Mouse (Mus musculus): ENCODE data around the gene Hbp1. TPM values are rescaled to one million over a fixed set of nuclear protein-coding genes. Genes with fewer than 3 reads are reported as not detected.

Gene Hbp1
- polyA plus RNA-seq, 1 experiment from 2014 or later, result 132 TPM

DNA sequence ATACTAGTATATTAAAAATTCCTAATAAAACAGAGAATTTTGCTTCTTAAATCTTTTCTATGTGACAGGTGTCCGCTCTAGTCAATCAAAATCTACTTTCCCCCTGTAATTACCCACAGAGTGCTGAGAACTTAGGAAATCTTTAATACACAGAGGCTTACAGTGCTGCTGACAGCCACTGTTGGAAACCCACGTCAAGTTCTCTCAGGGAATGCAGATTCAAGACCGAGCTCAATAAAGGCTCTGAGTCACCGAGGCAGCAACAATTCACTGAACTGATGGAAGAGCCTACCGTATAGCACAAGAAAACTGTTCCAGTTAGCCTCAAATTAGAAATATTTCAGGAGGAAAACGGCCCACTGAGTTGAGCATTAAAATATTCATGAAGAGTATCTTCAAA lies 33.4 kb upstream of the Hbp1 start:
- Histone ChIP-seq H3K4me1 (ENCODE audit: insufficient read depth, low read length) (no peaks in the 10 kb centered on the region), H3K9me3 (ENCODE audit: low read length) (no peaks in the 10 kb centered on the region), H3K4me2 (replicated peaks; ENCODE audit: low read depth, low read length) (no peak overlapping the region), H3K4me3 (ENCODE audit: low read length) (no peak overlapping the region), H3K36me3 (ENCODE audit: insufficient read depth, low read length) (no peaks in the 10 kb centered on the region), H3K27me3 (ENCODE audit: insufficient read depth, low read length) (no peaks in the 10 kb centered on the region), H3K27ac (ENCODE audit: low read length) (no peak overlapping the region), H3K9ac (replicated peaks; ENCODE audit: low read length) (no peak overlapping the region)
- WGBS, result 84% methylated on average over 6 of the region's 6 CpGs
- ATAC-seq (ENCODE audit: low FRiP score, low TSS enrichment), result no peak

DNA sequence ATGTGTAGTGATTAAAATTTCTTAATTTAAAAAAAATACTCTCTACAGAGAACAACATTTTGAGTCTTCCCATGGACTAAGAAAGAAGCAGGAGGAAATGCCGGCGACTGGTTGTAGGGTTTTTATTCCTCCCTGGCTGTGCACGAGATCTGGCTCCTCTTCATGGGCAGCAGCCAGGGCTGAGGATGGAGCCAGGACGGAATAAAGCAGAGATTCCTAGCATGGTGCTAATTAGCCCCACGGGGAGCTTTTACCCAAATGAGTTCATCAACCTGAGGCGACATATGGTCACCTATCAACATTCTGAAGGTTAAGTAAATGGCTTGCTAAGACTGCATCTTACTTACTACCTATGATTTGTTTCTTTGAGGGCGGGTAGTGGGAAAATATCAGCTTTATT lies 32.9 kb upstream of the Hbp1 start:
- no peaks in the 10 kb centered on the region for H3K27me3 ChIP-seq (ENCODE audit: insufficient read depth, low read length)
- H3K4me2 ChIP-seq (replicated peaks; ENCODE audit: low read depth, low read length), result no peak overlapping the region
- no peaks in the 10 kb centered on the region for H3K36me3 ChIP-seq (ENCODE audit: insufficient read depth, low read length)
- 71% methylated on average over 7 of the region's 7 CpGs for WGBS
- no peak overlapping the region for H3K9ac ChIP-seq (replicated peaks; ENCODE audit: low read length)
- no peak overlapping the region for H3K4me3 ChIP-seq (ENCODE audit: low read length)
- no peaks in the 10 kb centered on the region for H3K9me3 ChIP-seq (ENCODE audit: low read length)
- H3K27ac ChIP-seq (ENCODE audit: low read length), result no peak overlapping the region
- ATAC-seq (ENCODE audit: low FRiP score, low TSS enrichment), result no peak
- H3K4me1 ChIP-seq (ENCODE audit: insufficient read depth, low read length), result no peaks in the 10 kb centered on the region

DNA sequence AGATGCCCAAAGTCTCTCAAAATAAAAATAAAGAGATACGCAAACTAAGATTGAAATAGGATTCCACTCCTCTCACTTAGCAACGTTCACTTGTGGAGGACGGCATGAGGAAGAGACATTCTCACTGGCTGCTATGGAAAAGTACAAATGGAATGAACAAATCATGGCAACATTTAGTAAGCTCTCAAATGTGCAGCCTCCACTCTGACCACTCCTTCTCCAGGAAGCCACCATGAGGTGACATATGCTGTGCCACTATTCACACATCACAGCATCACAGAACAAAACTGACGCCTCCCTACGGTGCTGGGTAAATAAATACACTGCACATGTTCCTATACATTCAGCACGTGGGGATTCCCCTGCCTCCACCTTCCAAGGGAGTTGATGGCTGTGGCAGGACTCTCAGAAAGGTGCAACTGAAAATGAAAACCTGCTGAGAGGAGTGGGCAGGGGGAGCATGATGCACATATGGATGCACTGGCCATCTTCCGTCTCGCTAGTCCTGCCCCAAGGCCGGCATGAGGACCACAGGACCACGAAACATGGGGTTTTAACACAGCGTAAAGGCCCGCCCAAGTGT lies 27.4 kb upstream of the Hbp1 start:
- no peak for ATAC-seq (ENCODE audit: low FRiP score, low TSS enrichment)

DNA sequence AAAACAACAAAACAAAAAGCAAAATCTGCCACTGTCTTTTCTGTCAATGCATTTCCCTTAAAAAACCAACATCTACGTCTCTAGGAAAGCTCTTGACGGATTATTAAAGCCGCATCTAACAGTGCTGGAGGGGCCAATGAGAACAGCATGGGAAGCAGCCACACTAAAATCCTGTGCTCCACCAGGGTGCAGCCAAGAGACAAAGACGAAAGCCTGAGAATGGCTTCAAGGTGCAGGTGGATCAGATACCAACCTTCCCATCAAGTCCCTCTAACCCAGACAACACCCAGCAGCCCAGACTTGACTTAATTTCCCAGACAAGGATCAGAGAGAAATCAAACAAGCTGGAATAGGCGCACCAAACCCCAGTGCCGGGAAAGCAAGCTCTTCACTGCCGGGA lies 26.2 kb upstream of the Hbp1 start:
- Histone ChIP-seq H3K4me2 (replicated peaks; ENCODE audit: low read depth, low read length) (no peak overlapping the region), H3K4me1 (ENCODE audit: insufficient read depth, low read length) (0 out of 2 replicates have a peak, but pooled peaks cover 2% of the 10 kb centered on the region), H3K27ac (ENCODE audit: low read length) (no peak overlapping the region), H3K9me3 (ENCODE audit: low read length) (no peaks in the 10 kb centered on the region), H3K27me3 (ENCODE audit: insufficient read depth, low read length) (no peaks in the 10 kb centered on the region), H3K9ac (replicated peaks; ENCODE audit: low read length) (no peak overlapping the region), H3K4me3 (ENCODE audit: low read length) (no peak overlapping the region), H3K36me3 (ENCODE audit: insufficient read depth, low read length) (no peaks in the 10 kb centered on the region)
- no peak for ATAC-seq (ENCODE audit: low FRiP score, low TSS enrichment)
- WGBS, result 60% methylated on average over 7 of the region's 7 CpGs

More for the DNA sequence above, 27.4 kb upstream of the Hbp1 start:
- Histone ChIP-seq H3K9ac (replicated peaks; ENCODE audit: low read length) (no peak overlapping the region), H3K9me3 (ENCODE audit: low read length) (no peaks in the 10 kb centered on the region), H3K27me3 (ENCODE audit: insufficient read depth, low read length) (no peaks in the 10 kb centered on the region), H3K4me2 (replicated peaks; ENCODE audit: low read depth, low read length) (no peak overlapping the region), H3K27ac (ENCODE audit: low read length) (no peak overlapping the region), H3K36me3 (ENCODE audit: insufficient read depth, low read length) (no peaks in the 10 kb centered on the region), H3K4me3 (ENCODE audit: low read length) (no peak overlapping the region), H3K4me1 (ENCODE audit: insufficient read depth, low read length) (0 out of 2 replicates have a peak, but pooled peaks cover 2% of the 10 kb centered on the region)
- 66% methylated on average over 12 of the region's 12 CpGs for WGBS

DNA sequence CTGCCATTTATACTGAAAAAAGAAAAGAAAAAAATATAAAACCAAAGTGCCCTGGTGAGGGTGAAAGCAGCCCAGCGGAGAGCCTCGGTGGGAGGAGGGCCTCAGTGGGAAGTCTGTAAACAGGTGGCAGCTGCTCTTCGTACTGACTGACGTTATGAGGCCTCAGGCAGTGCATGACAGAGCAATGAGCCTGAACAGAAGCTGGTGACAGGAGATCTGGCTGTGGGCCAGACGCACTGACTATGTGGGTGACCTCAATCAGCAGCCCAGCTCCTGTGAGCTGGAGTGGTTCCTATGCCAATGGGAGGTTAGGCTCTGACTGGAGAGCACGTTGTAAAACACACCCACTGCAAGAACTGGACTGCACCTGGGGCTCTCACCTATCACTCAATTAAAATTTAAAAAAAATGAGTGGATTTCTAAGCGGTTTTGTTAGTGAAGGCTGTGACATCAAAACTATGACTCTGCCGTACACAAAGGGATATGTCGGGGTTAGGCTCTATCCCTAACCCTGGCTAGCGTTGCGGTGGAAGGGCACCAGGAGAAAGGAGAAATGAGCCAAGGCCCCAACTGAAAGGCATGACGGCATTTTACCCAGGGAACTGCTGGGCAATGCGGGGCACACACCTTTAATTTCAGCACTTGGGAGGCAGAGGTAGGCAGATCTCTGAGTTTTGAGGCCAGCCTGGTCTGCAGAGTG lies 23.3 kb upstream of the Hbp1 start:
- H3K4me3 ChIP-seq (ENCODE audit: low read length), result no peak overlapping the region
- no peak overlapping the region for H3K27ac ChIP-seq (ENCODE audit: low read length)
- no peaks in the 10 kb centered on the region for H3K9me3 ChIP-seq (ENCODE audit: low read length)
- no peak overlapping the region for H3K4me2 ChIP-seq (replicated peaks; ENCODE audit: low read depth, low read length)
- H3K36me3 ChIP-seq (ENCODE audit: insufficient read depth, low read length), result no peaks in the 10 kb centered on the region
- H3K9ac ChIP-seq (replicated peaks; ENCODE audit: low read length), result no peak overlapping the region
- 0 out of 2 replicates have a peak, but pooled peaks cover 2% of the 10 kb centered on the region for H3K4me1 ChIP-seq (ENCODE audit: insufficient read depth, low read length)
- no peaks in the 10 kb centered on the region for H3K27me3 ChIP-seq (ENCODE audit: insufficient read depth, low read length)
- WGBS, result 39% methylated on average over 13 of the region's 13 CpGs
- peak; percentile 97 for ATAC-seq (ENCODE audit: low FRiP score, low TSS enrichment)

DNA sequence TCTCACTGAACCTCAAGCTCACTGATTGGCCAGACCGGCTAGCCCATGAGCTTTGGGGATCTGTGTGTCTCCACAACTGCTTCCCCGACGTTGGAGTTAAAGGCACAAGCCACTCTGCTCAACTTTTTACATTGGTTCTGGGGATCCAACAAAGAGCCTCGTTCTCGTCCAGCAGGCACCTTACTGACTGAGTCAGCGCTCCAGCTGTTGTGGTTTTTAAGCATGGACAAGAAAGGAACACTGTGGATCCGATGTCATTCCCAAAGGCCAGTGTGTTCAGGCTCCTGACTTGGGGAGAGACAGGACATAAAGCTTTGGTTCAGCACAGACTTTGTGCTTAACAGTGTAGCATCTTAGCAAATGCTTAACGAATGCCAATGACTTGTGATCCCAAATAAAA lies 21.2 kb upstream of the Hbp1 start:
- no peak overlapping the region for H3K4me2 ChIP-seq (replicated peaks; ENCODE audit: low read depth, low read length)
- H3K4me1 ChIP-seq (ENCODE audit: insufficient read depth, low read length), result 0 out of 2 replicates have a peak, but pooled peaks cover 2% of the 10 kb centered on the region
- no peak overlapping the region for H3K9ac ChIP-seq (replicated peaks; ENCODE audit: low read length)
- no peaks in the 10 kb centered on the region for H3K27me3 ChIP-seq (ENCODE audit: insufficient read depth, low read length)
- WGBS, result 87% methylated on average over 8 of the region's 8 CpGs
- no peaks in the 10 kb centered on the region for H3K9me3 ChIP-seq (ENCODE audit: low read length)
- H3K27ac ChIP-seq (ENCODE audit: low read length), result no peak overlapping the region
- no peak overlapping the region for H3K4me3 ChIP-seq (ENCODE audit: low read length)
- ATAC-seq (ENCODE audit: low FRiP score, low TSS enrichment), result no peak
- H3K36me3 ChIP-seq (ENCODE audit: insufficient read depth, low read length), result no peaks in the 10 kb centered on the region

DNA sequence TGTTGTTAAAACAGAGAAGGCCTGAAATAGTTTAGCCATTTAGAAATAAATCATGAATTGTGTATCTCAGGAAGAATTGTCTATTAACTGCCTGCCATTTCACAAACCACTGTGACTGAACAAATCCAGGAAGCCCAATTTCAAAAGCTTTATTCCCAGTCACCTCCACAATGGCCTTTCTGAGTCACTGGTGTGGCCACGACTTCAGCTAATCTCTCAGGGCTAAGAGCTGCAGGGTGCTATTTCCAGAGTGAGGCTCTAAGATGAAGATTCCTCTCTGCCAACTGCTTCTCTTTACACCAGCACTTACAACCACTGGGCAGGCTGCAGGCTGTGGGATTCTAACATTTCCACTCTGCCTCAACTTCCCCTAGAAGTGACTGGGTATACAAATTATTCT lies 18.8 kb upstream of the Hbp1 start:
- H3K9me3 ChIP-seq (ENCODE audit: low read length), result no peaks in the 10 kb centered on the region
- H3K36me3 ChIP-seq (ENCODE audit: insufficient read depth, low read length), result no peaks in the 10 kb centered on the region
- 44% methylated on average over 1 of the region's 1 CpGs for WGBS
- no peak overlapping the region for H3K27ac ChIP-seq (ENCODE audit: low read length)
- H3K27me3 ChIP-seq (ENCODE audit: insufficient read depth, low read length), result no peaks in the 10 kb centered on the region
- no peak overlapping the region for H3K9ac ChIP-seq (replicated peaks; ENCODE audit: low read length)
- H3K4me3 ChIP-seq (ENCODE audit: low read length), result no peak overlapping the region
- no peak for ATAC-seq (ENCODE audit: low FRiP score, low TSS enrichment)
- no peak overlapping the region for H3K4me2 ChIP-seq (replicated peaks; ENCODE audit: low read depth, low read length)
- 0 out of 2 replicates have a peak, but pooled peaks cover 2% of the 10 kb centered on the region for H3K4me1 ChIP-seq (ENCODE audit: insufficient read depth, low read length)

DNA sequence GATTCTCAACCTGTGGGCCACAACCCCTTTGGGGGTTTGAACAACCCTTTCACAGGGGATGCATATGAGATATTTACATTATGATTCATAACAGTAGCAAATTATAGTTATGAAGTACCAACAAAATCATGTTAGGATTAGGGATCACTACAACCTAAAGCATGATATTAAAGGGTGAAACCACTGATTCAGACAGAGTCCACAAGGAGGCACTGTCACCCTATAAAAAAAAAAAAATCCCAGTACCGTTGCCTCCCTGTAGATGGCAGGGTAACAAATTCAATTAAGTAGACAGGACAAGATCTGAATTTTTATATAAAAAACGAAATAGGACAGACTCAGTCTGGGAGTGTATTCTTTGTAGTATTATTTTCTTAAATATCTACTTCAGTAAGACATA lies 17.2 kb upstream of the Hbp1 start:
- Histone ChIP-seq H3K9ac (replicated peaks; ENCODE audit: low read length) (no peak overlapping the region), H3K9me3 (ENCODE audit: low read length) (no peaks in the 10 kb centered on the region), H3K27me3 (ENCODE audit: insufficient read depth, low read length) (no peaks in the 10 kb centered on the region), H3K36me3 (ENCODE audit: insufficient read depth, low read length) (no peaks in the 10 kb centered on the region), H3K4me2 (replicated peaks; ENCODE audit: low read depth, low read length) (no peak overlapping the region), H3K27ac (ENCODE audit: low read length) (no peak overlapping the region), H3K4me1 (ENCODE audit: insufficient read depth, low read length) (no peaks in the 10 kb centered on the region), H3K4me3 (ENCODE audit: low read length) (no peak overlapping the region)
- ATAC-seq (ENCODE audit: low FRiP score, low TSS enrichment), result 0 out of 2 replicates have a peak, but pooled peaks have one; percentile 15
- 9% methylated on average over 2 of the region's 2 CpGs for WGBS

DNA sequence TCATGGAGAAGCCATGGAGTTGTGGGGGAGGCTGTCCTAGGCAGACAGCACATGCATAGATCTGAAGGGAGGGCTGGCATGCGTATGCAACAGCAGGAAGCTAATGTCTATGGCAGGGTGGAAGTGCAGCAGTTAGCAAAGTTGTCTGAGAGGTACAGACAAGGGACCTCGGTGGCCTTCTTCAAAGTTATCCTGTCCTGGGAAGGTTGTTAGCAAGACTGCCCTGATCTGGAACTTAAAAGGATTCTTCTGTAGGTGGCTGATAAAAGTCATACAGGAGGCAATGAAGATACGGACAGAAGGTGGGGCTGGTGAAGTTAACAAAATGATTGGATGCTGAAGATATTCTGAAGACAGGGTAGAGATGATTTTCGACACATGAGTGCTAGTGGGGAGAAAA lies 16.1 kb upstream of the Hbp1 start:
- no peaks in the 10 kb centered on the region for H3K27me3 ChIP-seq (ENCODE audit: insufficient read depth, low read length)
- ATAC-seq (ENCODE audit: low FRiP score, low TSS enrichment), result no peak
- 80% methylated on average over 4 of the region's 4 CpGs for WGBS

DNA sequence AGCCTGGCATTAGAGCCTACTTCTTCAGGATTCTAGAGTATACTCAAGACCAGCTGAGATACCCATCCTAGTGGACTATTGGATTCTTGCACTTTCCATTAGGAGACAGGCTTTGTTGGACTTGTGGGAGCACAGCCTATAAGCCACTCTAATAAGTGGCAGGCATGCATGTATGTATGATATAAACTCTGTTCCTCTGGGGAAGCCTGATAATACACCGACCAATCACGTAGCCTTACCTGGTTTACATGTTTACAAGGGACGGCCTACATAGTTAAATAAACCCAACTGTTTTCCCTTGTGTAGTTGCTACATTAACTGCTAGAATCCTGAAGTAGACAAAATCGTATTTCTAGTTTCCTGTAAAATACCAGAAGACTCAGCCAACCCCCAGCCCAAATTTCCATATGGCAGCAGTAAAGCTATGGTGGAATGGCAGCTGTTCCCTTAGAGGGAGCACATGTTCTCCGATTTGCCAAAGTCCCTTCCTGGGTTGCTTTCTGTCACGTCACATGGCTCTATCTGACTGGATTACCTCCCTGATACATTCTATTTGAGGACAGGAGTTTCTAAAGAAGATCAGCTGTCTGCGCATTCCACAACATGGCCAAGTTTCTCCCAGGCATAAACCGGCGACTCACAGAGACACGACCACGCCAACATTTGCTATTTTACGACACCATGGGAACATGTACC lies 15.3 kb upstream of the Hbp1 start:
- Histone ChIP-seq H3K4me3 (ENCODE audit: low read length) (no peak overlapping the region), H3K36me3 (ENCODE audit: insufficient read depth, low read length) (no peaks in the 10 kb centered on the region), H3K4me1 (ENCODE audit: insufficient read depth, low read length) (no peaks in the 10 kb centered on the region), H3K4me2 (replicated peaks; ENCODE audit: low read depth, low read length) (no peak overlapping the region), H3K27ac (ENCODE audit: low read length) (no peak overlapping the region), H3K9me3 (ENCODE audit: low read length) (no peaks in the 10 kb centered on the region), H3K27me3 (ENCODE audit: insufficient read depth, low read length) (no peaks in the 10 kb centered on the region), H3K9ac (replicated peaks; ENCODE audit: low read length) (no peak overlapping the region)
- 92% methylated on average over 12 of the region's 12 CpGs for WGBS
- no peak for ATAC-seq (ENCODE audit: low FRiP score, low TSS enrichment)

More for the DNA sequence above, 16.1 kb upstream of the Hbp1 start:
- no peaks in the 10 kb centered on the region for H3K9me3 ChIP-seq (ENCODE audit: low read length)
- H3K27ac ChIP-seq (ENCODE audit: low read length), result no peak overlapping the region
- no peak overlapping the region for H3K9ac ChIP-seq (replicated peaks; ENCODE audit: low read length)
- H3K4me3 ChIP-seq (ENCODE audit: low read length), result no peak overlapping the region
- H3K4me1 ChIP-seq (ENCODE audit: insufficient read depth, low read length), result no peaks in the 10 kb centered on the region
- H3K4me2 ChIP-seq (replicated peaks; ENCODE audit: low read depth, low read length), result no peak overlapping the region
- no peaks in the 10 kb centered on the region for H3K36me3 ChIP-seq (ENCODE audit: insufficient read depth, low read length)

All from kidney, embryonic 16.5 days (tissue).